Mouse (Mus musculus): Measurements from ENCODE around the gene Mylk3.

GRCm38 (mm10) chr8:85364628-85365027 lies 21.5 kb downstream of the Mylk3 start:
- TF ChIP-seq CTCF (IDR thresholded peaks at IDR 0.05; ENCODE audit: low read depth) (no peak), EP300 (IDR thresholded peaks at IDR 0.05; ENCODE audit: low read depth) (no peak)

All from heart, postnatal 0 days (tissue).